Mouse (Mus musculus) embryonic facial prominence, embryonic 11.5 days (tissue): ENCODE data around the gene Acot13. TPM values are rescaled to one million over a fixed set of nuclear protein-coding genes. Genes with fewer than 3 reads are reported as not detected.

ENCODE experiments used
- ATAC-seq: fragments of 200-750 bp; cut with Nextera tagmentation; replicated peaks from 2 replicates; pipeline ENCODE4 v1.8.0; 2017; ENCODE audit warnings: low read depth; ENCODE audit not compliant: insufficient number of reproducible peaks, low FRiP score, low TSS enrichment
- DNase-seq: peaks from one replicate; pipeline ENCODE4 v3.0.0-alpha.2; 2015; ENCODE audit warnings: low spot score
- H3K27ac ChIP-seq: fragments of 300-500 bp; sonication (generic); replicated peaks from 2 replicates; pipeline ENCODE4 v1.5.1; 2014; ENCODE audit warnings: mild to moderate bottlenecking, low read depth, low read length, control low read depth
- H3K27me3 ChIP-seq: fragments of 300-500 bp; sonication (generic); 2 replicates; pipeline ENCODE4 v1.6.1; 2014; ENCODE audit warnings: mild to moderate bottlenecking, low read length, moderate library complexity, mixed read lengths; ENCODE audit not compliant: control insufficient read depth, insufficient read depth
- H3K36me3 ChIP-seq: fragments of 300-500 bp; sonication (generic); replicated peaks from 2 replicates; pipeline ENCODE4 v1.6.1; 2014; ENCODE audit warnings: low read depth, mild to moderate bottlenecking, low read length, moderate library complexity, mixed read lengths; ENCODE audit not compliant: control insufficient read depth, insufficient read depth
- H3K4me1 ChIP-seq: fragments of 300-500 bp; sonication (generic); 2 replicates; pipeline ENCODE4 v1.6.1; 2014; ENCODE audit warnings: low read length, mixed read lengths; ENCODE audit not compliant: control insufficient read depth, insufficient read depth
- H3K4me2 ChIP-seq: fragments of 300-500 bp; sonication (generic); 2 replicates; pipeline ENCODE4 v1.6.1; 2014; ENCODE audit warnings: low read depth, mild to moderate bottlenecking, control low read depth, low read length, moderate library complexity
- H3K4me3 ChIP-seq: fragments of 300-500 bp; sonication (generic); 2 replicates; pipeline ENCODE4 v1.5.1; 2014; ENCODE audit warnings: low read depth, low read length, control low read depth
- H3K9ac ChIP-seq: fragments of 300-500 bp; sonication (generic); replicated peaks from 2 replicates; pipeline ENCODE4 v1.6.1; 2014; ENCODE audit warnings: mild to moderate bottlenecking, control low read depth, low read length
- H3K9me3 ChIP-seq: fragments of 300-500 bp; sonication (generic); replicated peaks from 2 replicates; pipeline ENCODE4 v1.6.1; 2016; ENCODE audit warnings: mild to moderate bottlenecking, low read length, inconsistent platforms, mixed read lengths; ENCODE audit not compliant: control insufficient read depth
- WGBS: fragments of 180-500 bp; shearing (Covaris S2); extraction: QIAGEN DNeasy Blood & Tissue Kit; methylation state at CpG from one replicate; pipeline ENCODE4 v1.1.7; 2014; 5-methylcytosine and 5-hydroxymethylcytosine counted together
- polyA plus RNA-seq: library from polyadenylated mRNA; unstranded; fragments of >200 nt; fragmentation: Nextera tagmentation; extraction: Ambion mirVana; gene quantifications from 2 replicates; pipeline ENCODE4 v1.2.1, GENCODE M21; 2014

Acot13 gene
- polyA plus RNA-seq, 1 experiment from 2014 or later = 71.0 TPM

DNA sequence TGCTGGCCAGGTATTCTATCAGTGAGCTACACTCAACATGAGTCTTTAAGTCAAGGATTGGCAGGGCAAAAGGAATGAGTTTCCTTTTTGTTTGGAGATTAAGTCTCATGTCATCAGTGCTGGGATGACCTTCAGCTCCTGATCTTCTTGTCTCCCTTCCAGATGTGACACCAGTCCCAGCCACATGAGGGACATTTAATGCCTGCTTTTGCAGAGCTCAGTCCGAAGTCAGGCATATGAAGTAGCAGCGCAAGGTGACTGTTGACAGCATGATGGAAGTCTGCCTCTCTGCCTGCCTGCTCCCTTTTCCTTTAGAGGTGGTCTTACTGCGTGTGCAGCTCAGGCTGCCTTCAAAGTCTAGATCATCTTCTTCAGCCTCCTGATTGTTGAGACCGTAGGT is 6.7 kb downstream of the Acot13 start:
- WGBS = 85% methylated on average over 4 of the region's 4 CpGs

GRCm38 (mm10) chr13:24822663-24823343 is 8.5 kb downstream of the Acot13 start:
- ATAC-seq (no peak), DNase-seq (no peak)
- H3K9me3 ChIP-seq = no peaks in the 10 kb centered on the region
- H3K27ac ChIP-seq = no peak overlapping the region
- H3K27me3 ChIP-seq = no peaks in the 10 kb centered on the region
- H3K9ac ChIP-seq = no peak overlapping the region
- no peaks in the 10 kb centered on the region for H3K36me3 ChIP-seq
- no peaks in the 10 kb centered on the region for H3K4me1 ChIP-seq
- H3K4me2 ChIP-seq = no peak overlapping the region
- WGBS = 85% methylated on average over 16 of the region's 16 CpGs
- no peak overlapping the region for H3K4me3 ChIP-seq

More for the DNA sequence above, 6.7 kb downstream of the Acot13 start:
- no peaks in the 10 kb centered on the region for H3K36me3 ChIP-seq
- H3K27ac ChIP-seq = no peak overlapping the region
- H3K9me3 ChIP-seq = no peaks in the 10 kb centered on the region
- no peak overlapping the region for H3K4me2 ChIP-seq
- no peaks in the 10 kb centered on the region for H3K27me3 ChIP-seq
- no peak overlapping the region for H3K9ac ChIP-seq
- H3K4me3 ChIP-seq = no peak overlapping the region
- no peaks in the 10 kb centered on the region for H3K4me1 ChIP-seq
- no peak for ATAC-seq
- DNase-seq = no peak

DNA sequence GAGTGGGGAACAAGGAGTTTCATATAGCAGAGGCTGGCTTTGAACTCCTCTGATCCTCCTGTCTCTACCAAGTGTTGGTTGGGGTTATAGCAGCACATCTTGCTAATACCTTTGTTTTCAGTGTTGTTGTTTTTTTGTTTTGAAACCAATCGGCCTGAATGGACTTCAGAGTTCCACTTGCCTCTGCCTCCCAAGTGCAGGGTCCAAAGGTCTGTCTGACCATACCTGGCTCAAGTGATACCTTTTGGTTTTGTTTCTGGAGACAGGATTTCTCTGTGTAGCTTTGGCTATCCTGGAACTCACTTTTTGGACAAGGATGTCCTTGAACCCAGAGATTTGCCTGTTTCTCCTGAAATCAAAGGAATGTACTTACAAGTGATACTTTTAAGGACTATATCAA is 11.4 kb downstream of the Acot13 start:
- ATAC-seq (no peak), DNase-seq (no peak)
- Histone ChIP-seq H3K36me3 (no peaks in the 10 kb centered on the region), H3K27ac (no peak overlapping the region), H3K4me3 (no peak overlapping the region), H3K9ac (no peak overlapping the region), H3K27me3 (no peaks in the 10 kb centered on the region), H3K4me2 (no peak overlapping the region), H3K4me1 (no peaks in the 10 kb centered on the region), H3K9me3 (no peaks in the 10 kb centered on the region)
- 80% methylated on average over 1 of the region's 1 CpGs for WGBS

GRCm38 (mm10) chr13:24816125-24817092 is 14.9 kb downstream of the Acot13 start:
- Histone ChIP-seq H3K9ac (no peak overlapping the region), H3K4me3 (no peak overlapping the region), H3K4me2 (no peak overlapping the region), H3K27me3 (no peaks in the 10 kb centered on the region), H3K36me3 (peaks cover 6% of the 10 kb centered on the region), H3K4me1 (no peaks in the 10 kb centered on the region), H3K27ac (no peak overlapping the region), H3K9me3 (no peaks in the 10 kb centered on the region)
- ATAC-seq (peak; percentile 82), DNase-seq (no peak)
- 70% methylated on average over 4 of the region's 4 CpGs for WGBS

GRCm38 (mm10) chr13:24814616-24815015 is 16.7 kb downstream of the Acot13 start:
- DNase-seq (no peak), ATAC-seq (no peak)
- Histone ChIP-seq H3K9me3 (no peaks in the 10 kb centered on the region), H3K27ac (no peak overlapping the region), H3K4me1 (no peaks in the 10 kb centered on the region), H3K27me3 (no peaks in the 10 kb centered on the region), H3K36me3 (peaks cover 11% of the 10 kb centered on the region), H3K4me2 (no peak overlapping the region), H3K9ac (no peak overlapping the region), H3K4me3 (no peak overlapping the region)
- 92% methylated on average over 1 of the region's 1 CpGs for WGBS

- H3K27ac ChIP-seq = no peak overlapping the region
- H3K4me2 ChIP-seq = no peak overlapping the region
- ATAC-seq (no peak), DNase-seq (no peak)
- H3K4me1 ChIP-seq = no peaks in the 10 kb centered on the region
- H3K36me3 ChIP-seq = peaks cover 11% of the 10 kb centered on the region
- no peaks in the 10 kb centered on the region for H3K27me3 ChIP-seq
- no peaks in the 10 kb centered on the region for H3K9me3 ChIP-seq
- H3K4me3 ChIP-seq = no peak overlapping the region
- no peak overlapping the region for H3K9ac ChIP-seq
- 93% methylated on average over 2 of the region's 2 CpGs for WGBS
Observed at GRCm38 (mm10) chr13:24812521-24812920, 18.8 kb downstream of the Acot13 start.

DNA sequence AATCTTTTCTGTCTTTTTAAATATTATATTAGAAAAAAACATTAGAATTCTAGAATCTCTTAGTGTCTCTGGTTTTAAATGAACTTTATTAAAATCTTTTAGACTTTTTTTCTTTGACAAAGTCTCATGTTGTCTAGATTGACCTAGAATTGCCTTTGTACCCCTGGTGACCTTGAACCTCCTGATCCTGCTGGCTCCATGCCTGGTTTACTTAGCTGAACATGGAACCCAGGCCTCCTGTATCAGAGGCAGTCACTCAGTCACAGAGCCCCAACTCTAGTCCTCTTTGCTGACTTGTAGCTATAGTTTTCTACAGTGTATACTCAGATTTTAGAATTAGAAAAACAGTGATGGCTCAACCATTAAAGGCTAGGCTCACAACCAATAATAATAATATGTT is 25.3 kb downstream of the Acot13 start:
- ATAC-seq (no peak), DNase-seq (no peak)
- no peaks in the 10 kb centered on the region for H3K27me3 ChIP-seq
- H3K9ac ChIP-seq = no peak overlapping the region
- no peaks in the 10 kb centered on the region for H3K4me1 ChIP-seq
- H3K27ac ChIP-seq = no peak overlapping the region
- no peak overlapping the region for H3K4me2 ChIP-seq
- peaks cover 3% of the 10 kb centered on the region for H3K36me3 ChIP-seq
- no peak overlapping the region for H3K4me3 ChIP-seq
- H3K9me3 ChIP-seq = no peaks in the 10 kb centered on the region

DNA sequence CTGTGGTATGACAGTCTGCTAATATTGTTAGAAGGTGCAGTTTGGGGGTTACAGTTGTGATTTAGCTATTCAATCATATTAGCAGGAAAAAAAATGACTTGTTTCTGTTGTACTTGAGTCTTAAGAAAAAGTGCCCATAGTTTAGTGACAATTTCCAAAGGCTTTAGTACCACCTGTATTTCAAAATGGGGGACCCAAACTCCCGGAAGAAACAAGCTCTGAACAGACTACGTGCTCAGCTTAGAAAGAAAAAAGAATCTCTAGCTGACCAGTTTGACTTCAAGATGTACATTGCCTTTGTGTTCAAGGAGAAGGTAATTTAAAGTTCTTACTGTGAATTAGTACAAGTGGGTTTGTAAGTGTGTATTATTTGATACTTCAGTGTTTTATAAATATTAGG is 28.1 kb downstream of the Acot13 start:
- Histone ChIP-seq H3K27ac (no peak overlapping the region), H3K4me3 (peak overlapping the region; percentile 100), H3K4me2 (peak overlapping the region; percentile 54), H3K27me3 (no peaks in the 10 kb centered on the region), H3K4me1 (no peaks in the 10 kb centered on the region), H3K9ac (peak overlapping the region; percentile 15), H3K36me3 (no peaks in the 10 kb centered on the region; the same call in 1 of the 2 replicates), H3K9me3 (no peaks in the 10 kb centered on the region)
- WGBS = 32% methylated on average over 2 of the region's 2 CpGs
- ATAC-seq (no peak), DNase-seq (no peak)
